Mouse (Mus musculus) forebrain, embryonic 12.5 days (tissue): Measurements from ENCODE around the gene Sh3pxd2a. TPM values are rescaled to one million over a fixed set of nuclear protein-coding genes. Genes with fewer than 3 reads are reported as not detected.

Experiments
- ATAC-seq: fragments of 200-750 bp; cut with Nextera tagmentation; 2 replicates; pipeline ENCODE4 v1.8.0; 2017; ENCODE audit warnings: moderate TSS enrichment; ENCODE audit not compliant: low FRiP score
- H3K27ac ChIP-seq: fragments of 300-500 bp; sonication (generic); 2 replicates; pipeline ENCODE4 v1.5.1; 2016; ENCODE audit warnings: mild to moderate bottlenecking
- H3K27me3 ChIP-seq: fragments of 300-500 bp; sonication (generic); 2 replicates; pipeline ENCODE4 v1.6.1; 2016; ENCODE audit warnings: mild to moderate bottlenecking
- H3K36me3 ChIP-seq: fragments of 300-500 bp; sonication (generic); replicated peaks from 2 replicates; pipeline ENCODE4 v1.6.1; 2016; ENCODE audit warnings: mild to moderate bottlenecking
- H3K4me1 ChIP-seq: fragments of 300-500 bp; sonication (generic); 2 replicates; pipeline ENCODE4 v1.6.1; 2016
- H3K4me2 ChIP-seq: fragments of 300-500 bp; sonication (generic); 2 replicates; pipeline ENCODE4 v1.6.1; 2016; ENCODE audit warnings: mild to moderate bottlenecking, moderate library complexity
- H3K4me3 ChIP-seq: fragments of 300-500 bp; sonication (generic); replicated peaks from 2 replicates; pipeline ENCODE4 v1.5.1; 2016; ENCODE audit warnings: mild to moderate bottlenecking
- H3K9ac ChIP-seq: fragments of 300-500 bp; sonication (generic); 2 replicates; pipeline ENCODE4 v1.6.1; 2016; ENCODE audit warnings: mild to moderate bottlenecking
- H3K9me3 ChIP-seq: fragments of 300-500 bp; sonication (generic); 2 replicates; pipeline ENCODE4 v1.6.1; 2016
- WGBS: fragments of 180-500 bp; shearing (Covaris S2); methylation state at CpG from one replicate; pipeline ENCODE4 v1.1.7; 2016; 5-methylcytosine and 5-hydroxymethylcytosine counted together
- polyA plus RNA-seq: library from polyadenylated mRNA; unstranded; fragments of >200 nt; fragmentation: Nextera tagmentation; extraction: Ambion mirVana; gene quantifications from 2 replicates; pipeline ENCODE4 v1.2.1, GENCODE M21; 2016

The Sh3pxd2a gene
- polyA plus RNA-seq, 1 experiment from 2014 or later: 3.7 TPM

GRCm38 (mm10) chr19:47231389-47231788 is 232.8 kb downstream of the Sh3pxd2a start:
- Histone ChIP-seq H3K4me1 (peaks cover 14% of the 10 kb centered on the region), H3K4me3 (no peak overlapping the region), H3K4me2 (no peak overlapping the region), H3K27me3 (no peaks in the 10 kb centered on the region), H3K9me3 (no peaks in the 10 kb centered on the region), H3K27ac (no peak overlapping the region), H3K36me3 (no peaks in the 10 kb centered on the region), H3K9ac (no peak overlapping the region)
- WGBS: 91% methylated on average over 6 of the region's 6 CpGs
- no peak for ATAC-seq

- Histone ChIP-seq H3K36me3 (no peaks in the 10 kb centered on the region), H3K27ac (no peak overlapping the region), H3K4me1 (peaks cover 14% of the 10 kb centered on the region), H3K4me3 (no peak overlapping the region), H3K27me3 (no peaks in the 10 kb centered on the region), H3K9me3 (no peaks in the 10 kb centered on the region), H3K4me2 (no peak overlapping the region), H3K9ac (no peak overlapping the region)
- WGBS: 83% methylated on average over 8 of the region's 8 CpGs
- no peak for ATAC-seq
Measured at GRCm38 (mm10) chr19:47230682-47231081, 233.5 kb downstream of the Sh3pxd2a start.

- 92% methylated on average over 7 of the region's 7 CpGs for WGBS
Measured at GRCm38 (mm10) chr19:47230082-47230481, 234.1 kb downstream of the Sh3pxd2a start.

GRCm38 (mm10) chr19:47229461-47229860 is 234.7 kb downstream of the Sh3pxd2a start:
- Histone ChIP-seq H3K36me3 (no peaks in the 10 kb centered on the region), H3K4me1 (peaks cover 14% of the 10 kb centered on the region), H3K4me2 (no peak overlapping the region), H3K27me3 (no peaks in the 10 kb centered on the region), H3K9me3 (no peaks in the 10 kb centered on the region), H3K9ac (no peak overlapping the region), H3K27ac (no peak overlapping the region), H3K4me3 (no peak overlapping the region)
- 83% methylated on average over 5 of the region's 5 CpGs for WGBS
- no peak for ATAC-seq

More at GRCm38 (mm10) chr19:47230082-47230481, 234.1 kb downstream of the Sh3pxd2a start:
- Histone ChIP-seq H3K9ac (no peak overlapping the region), H3K36me3 (no peaks in the 10 kb centered on the region), H3K4me3 (no peak overlapping the region), H3K4me1 (peaks cover 14% of the 10 kb centered on the region), H3K9me3 (no peaks in the 10 kb centered on the region), H3K4me2 (no peak overlapping the region), H3K27ac (no peak overlapping the region), H3K27me3 (no peaks in the 10 kb centered on the region)
- no peak for ATAC-seq

GRCm38 (mm10) chr19:47228725-47229252 is 235.4 kb downstream of the Sh3pxd2a start:
- Histone ChIP-seq H3K9ac (peak overlapping the region; percentile 44), H3K27me3 (no peaks in the 10 kb centered on the region), H3K36me3 (no peaks in the 10 kb centered on the region), H3K9me3 (no peaks in the 10 kb centered on the region), H3K4me3 (no peak overlapping the region), H3K4me2 (peak overlapping the region; percentile 46), H3K27ac (no peak overlapping the region), H3K4me1 (peaks cover 14% of the 10 kb centered on the region)
- WGBS: 8% methylated on average over 13 of the region's 17 CpGs
- ATAC-seq: peak; percentile 49; the same call in 1 of the 2 replicates

- no peaks in the 10 kb centered on the region; the same call in 1 of the 2 replicates for H3K27me3 ChIP-seq
- no peak overlapping the region for H3K9ac ChIP-seq
- H3K4me2 ChIP-seq: no peak overlapping the region
- H3K27ac ChIP-seq: no peak overlapping the region
- H3K36me3 ChIP-seq: no peaks in the 10 kb centered on the region
- H3K9me3 ChIP-seq: no peaks in the 10 kb centered on the region
- no peak overlapping the region for H3K4me3 ChIP-seq
- ATAC-seq: no peak
- WGBS: 89% methylated on average over 5 of the region's 5 CpGs
- H3K4me1 ChIP-seq: peaks cover 24% of the 10 kb centered on the region
Measured at GRCm38 (mm10) chr19:47225791-47226190, 238.4 kb downstream of the Sh3pxd2a start.

GRCm38 (mm10) chr19:47224743-47225142 is 239.5 kb downstream of the Sh3pxd2a start:
- no peak overlapping the region for H3K9ac ChIP-seq
- H3K4me1 ChIP-seq: peaks cover 24% of the 10 kb centered on the region
- no peaks in the 10 kb centered on the region; the same call in 1 of the 2 replicates for H3K27me3 ChIP-seq
- no peak overlapping the region for H3K27ac ChIP-seq
- no peaks in the 10 kb centered on the region for H3K36me3 ChIP-seq
- no peak overlapping the region for H3K4me2 ChIP-seq
- 85% methylated on average over 4 of the region's 4 CpGs for WGBS
- H3K9me3 ChIP-seq: no peaks in the 10 kb centered on the region
- ATAC-seq: no peak
- no peak overlapping the region for H3K4me3 ChIP-seq

- ATAC-seq: no peak
- peaks cover 10% of the 10 kb centered on the region; the same call in 1 of the 2 replicates for H3K4me1 ChIP-seq
Measured at GRCm38 (mm10) chr19:47222841-47223557, 241.2 kb downstream of the Sh3pxd2a start.

GRCm38 (mm10) chr19:47222154-47222840 is 241.9 kb downstream of the Sh3pxd2a start:
- peaks cover 10% of the 10 kb centered on the region; the same call in 1 of the 2 replicates for H3K4me1 ChIP-seq
- no peak overlapping the region for H3K9ac ChIP-seq
- no peak overlapping the region for H3K27ac ChIP-seq
- H3K9me3 ChIP-seq: no peaks in the 10 kb centered on the region
- H3K36me3 ChIP-seq: no peaks in the 10 kb centered on the region
- H3K4me2 ChIP-seq: no peak overlapping the region
- WGBS: 88% methylated on average over 8 of the region's 8 CpGs
- no peak overlapping the region for H3K4me3 ChIP-seq
- no peak for ATAC-seq
- H3K27me3 ChIP-seq: no peaks in the 10 kb centered on the region; the same call in 1 of the 2 replicates

More at GRCm38 (mm10) chr19:47222841-47223557, 241.2 kb downstream of the Sh3pxd2a start:
- WGBS: 75% methylated on average over 15 of the region's 15 CpGs
- Histone ChIP-seq H3K36me3 (no peaks in the 10 kb centered on the region), H3K9ac (no peak overlapping the region), H3K27me3 (no peaks in the 10 kb centered on the region; the same call in 1 of the 2 replicates), H3K4me3 (no peak overlapping the region), H3K9me3 (no peaks in the 10 kb centered on the region), H3K27ac (no peak overlapping the region), H3K4me2 (no peak overlapping the region)

GRCm38 (mm10) chr19:47221500-47222153 is 242.6 kb downstream of the Sh3pxd2a start:
- Histone ChIP-seq H3K9ac (no peak overlapping the region), H3K4me2 (no peak overlapping the region), H3K27me3 (no peaks in the 10 kb centered on the region; the same call in 1 of the 2 replicates), H3K4me1 (peaks cover 10% of the 10 kb centered on the region; the same call in 1 of the 2 replicates), H3K27ac (no peak overlapping the region), H3K36me3 (no peaks in the 10 kb centered on the region), H3K4me3 (no peak overlapping the region), H3K9me3 (no peaks in the 10 kb centered on the region)
- 82% methylated on average over 7 of the region's 7 CpGs for WGBS
- ATAC-seq: no peak

GRCm38 (mm10) chr19:47221006-47221405 is 243.2 kb downstream of the Sh3pxd2a start:
- ATAC-seq: no peak
- Histone ChIP-seq H3K27me3 (no peaks in the 10 kb centered on the region; the same call in 1 of the 2 replicates), H3K27ac (no peak overlapping the region)

GRCm38 (mm10) chr19:47220232-47220631 is 244.0 kb downstream of the Sh3pxd2a start:
- H3K27me3 ChIP-seq: no peaks in the 10 kb centered on the region; the same call in 1 of the 2 replicates
- no peak overlapping the region for H3K9ac ChIP-seq
- H3K4me1 ChIP-seq: peaks cover 10% of the 10 kb centered on the region; the same call in 1 of the 2 replicates
- H3K27ac ChIP-seq: no peak overlapping the region
- H3K36me3 ChIP-seq: no peaks in the 10 kb centered on the region
- no peak for ATAC-seq
- 94% methylated on average over 2 of the region's 2 CpGs for WGBS
- no peak overlapping the region for H3K4me2 ChIP-seq
- no peak overlapping the region for H3K4me3 ChIP-seq
- no peaks in the 10 kb centered on the region for H3K9me3 ChIP-seq

More at GRCm38 (mm10) chr19:47221006-47221405, 243.2 kb downstream of the Sh3pxd2a start:
- H3K4me2 ChIP-seq: no peak overlapping the region
- 74% methylated on average over 4 of the region's 4 CpGs for WGBS
- no peaks in the 10 kb centered on the region for H3K9me3 ChIP-seq
- no peak overlapping the region for H3K4me3 ChIP-seq
- H3K4me1 ChIP-seq: peaks cover 10% of the 10 kb centered on the region; the same call in 1 of the 2 replicates
- no peaks in the 10 kb centered on the region for H3K36me3 ChIP-seq
- H3K9ac ChIP-seq: no peak overlapping the region
